Mouse (Mus musculus): Measurements from ENCODE around the gene Sqstm1. TPM values are rescaled to one million over a fixed set of nuclear protein-coding genes. Genes with fewer than 3 reads are reported as not detected.

Sqstm1 gene
- polyA plus RNA-seq, 1 experiment = 93.1 TPM

DNA sequence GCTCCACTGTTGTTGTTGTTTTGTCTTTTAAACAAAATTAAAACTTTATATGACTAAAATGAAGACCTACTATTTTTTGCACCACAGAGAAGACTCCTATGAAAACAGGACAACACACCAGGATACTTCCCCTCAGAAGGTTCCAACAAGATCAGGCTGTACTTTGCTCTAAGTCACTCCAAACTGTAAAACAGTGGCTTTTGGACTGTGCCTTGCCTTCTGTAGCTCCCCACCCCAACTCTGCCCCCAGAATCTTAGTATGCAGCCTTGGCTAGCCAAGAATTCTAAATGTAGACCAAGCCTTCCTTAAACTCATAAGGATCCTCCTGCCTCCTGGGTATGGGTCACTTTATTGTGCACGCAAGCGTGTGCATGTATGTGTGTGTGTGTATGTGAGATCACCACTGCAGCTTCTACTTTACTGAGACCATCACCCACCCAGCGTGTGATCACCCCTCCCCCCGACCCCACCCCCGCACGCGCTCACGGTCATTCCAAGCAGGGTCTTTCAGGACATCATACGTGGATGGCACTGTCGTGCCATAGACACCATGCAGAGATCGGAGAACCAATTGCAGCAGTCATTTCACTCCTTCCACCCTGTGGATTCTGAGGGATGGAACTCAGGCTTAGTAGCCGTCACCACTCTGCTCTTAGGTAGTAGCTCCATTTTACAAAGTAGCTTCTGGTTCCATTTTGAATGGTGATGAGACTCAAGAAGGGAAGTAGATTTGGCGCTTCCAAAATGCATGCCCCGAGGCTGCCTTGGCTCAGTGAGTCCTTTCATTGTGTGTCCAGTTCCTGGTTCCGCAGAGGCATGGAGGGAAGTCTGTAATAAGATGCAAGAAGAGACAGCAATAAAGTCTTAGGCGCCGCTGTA lies 13.4 kb upstream of the Sqstm1 start:
- no peak for TF ChIP-seq GATA1 (IDR thresholded peaks at IDR 0.05; ENCODE audit: low read length)

GRCm38 (mm10) chr11:50222559-50223276 lies 12.1 kb upstream of the Sqstm1 start:
- TF ChIP-seq GATA1 (IDR thresholded peaks at IDR 0.05; ENCODE audit: low read length) = no peak

DNA sequence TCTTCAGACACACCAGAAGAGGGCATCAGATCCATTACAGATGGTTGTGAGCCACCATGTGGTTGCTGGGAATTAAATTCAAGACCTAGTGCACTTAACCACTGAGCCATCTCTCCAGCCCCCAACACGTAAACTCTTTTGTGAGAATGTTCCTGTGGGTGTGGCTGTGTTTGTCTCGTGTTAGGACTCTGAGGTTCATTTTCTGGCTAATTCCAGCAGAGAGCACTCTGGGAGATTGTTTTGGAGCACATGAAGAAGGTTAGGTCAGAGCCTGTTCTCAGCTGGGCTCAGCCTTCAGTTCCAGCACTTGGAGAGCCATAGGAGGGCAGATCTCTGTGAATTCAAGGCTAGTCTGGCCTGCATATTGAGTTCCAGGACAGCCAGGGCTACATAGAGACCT lies 9.2 kb upstream of the Sqstm1 start:
- TF ChIP-seq GATA1 (IDR thresholded peaks at IDR 0.05; ENCODE audit: low read length) = no peak

DNA sequence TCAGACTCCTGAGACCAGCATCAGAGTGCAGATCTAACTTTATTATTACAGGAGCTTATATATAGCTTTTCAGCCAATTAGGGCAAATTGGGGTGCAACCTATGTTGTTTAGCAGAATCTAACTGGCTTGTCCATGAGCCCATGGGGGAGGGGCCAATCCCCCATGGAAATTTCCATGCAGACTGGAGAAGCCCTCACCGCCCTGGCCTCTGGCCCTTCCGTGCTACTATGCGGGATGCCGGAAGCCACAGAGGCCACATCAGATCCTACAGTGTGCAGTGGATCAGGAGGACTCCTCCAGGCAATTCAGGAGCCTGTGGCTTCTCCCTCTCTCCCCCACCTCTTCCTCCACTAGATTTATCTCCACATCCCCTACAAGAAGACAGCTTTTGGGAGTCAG lies 7.2 kb upstream of the Sqstm1 start:
- no peak for TF ChIP-seq GATA1 (IDR thresholded peaks at IDR 0.05; ENCODE audit: low read length)

- no peak for TF ChIP-seq GATA1 (IDR thresholded peaks at IDR 0.05; ENCODE audit: low read length)
Observed at GRCm38 (mm10) chr11:50216724-50217366, 6.2 kb upstream of the Sqstm1 start.

- no peak for TF ChIP-seq GATA1 (IDR thresholded peaks at IDR 0.05; ENCODE audit: low read length)
Observed at GRCm38 (mm10) chr11:50215633-50216032, 5.0 kb upstream of the Sqstm1 start.

DNA sequence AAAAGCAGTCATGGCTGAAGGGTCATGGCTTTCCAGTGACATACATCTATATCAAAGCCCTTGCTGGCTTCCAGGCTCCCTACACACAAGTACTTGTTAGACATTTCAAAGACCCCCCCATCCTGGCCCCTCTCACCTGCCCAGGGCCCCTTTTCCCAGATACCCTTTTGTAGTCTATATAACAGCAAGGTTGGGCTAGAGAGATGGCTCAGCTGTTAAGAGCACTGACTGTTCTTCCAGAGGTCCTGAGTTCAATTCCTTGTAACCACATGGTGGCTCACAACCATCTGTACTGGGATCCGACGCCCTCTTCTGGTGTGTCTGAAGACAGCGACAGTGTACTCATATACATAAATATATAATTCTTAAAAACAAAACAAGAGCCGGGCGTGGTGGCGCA lies 4.0 kb upstream of the Sqstm1 start:
- TF ChIP-seq GATA1 (IDR thresholded peaks at IDR 0.05; ENCODE audit: low read length) = no peak

- TF ChIP-seq GATA1 (IDR thresholded peaks at IDR 0.05; ENCODE audit: low read length) = no peak
Observed at GRCm38 (mm10) chr11:50212848-50213758, 2.5 kb upstream of the Sqstm1 start.

- TF ChIP-seq GATA1 (IDR thresholded peaks at IDR 0.05; ENCODE audit: low read length) = no peak
Observed at GRCm38 (mm10) chr11:50212060-50212739, 1.6 kb upstream of the Sqstm1 start.

DNA sequence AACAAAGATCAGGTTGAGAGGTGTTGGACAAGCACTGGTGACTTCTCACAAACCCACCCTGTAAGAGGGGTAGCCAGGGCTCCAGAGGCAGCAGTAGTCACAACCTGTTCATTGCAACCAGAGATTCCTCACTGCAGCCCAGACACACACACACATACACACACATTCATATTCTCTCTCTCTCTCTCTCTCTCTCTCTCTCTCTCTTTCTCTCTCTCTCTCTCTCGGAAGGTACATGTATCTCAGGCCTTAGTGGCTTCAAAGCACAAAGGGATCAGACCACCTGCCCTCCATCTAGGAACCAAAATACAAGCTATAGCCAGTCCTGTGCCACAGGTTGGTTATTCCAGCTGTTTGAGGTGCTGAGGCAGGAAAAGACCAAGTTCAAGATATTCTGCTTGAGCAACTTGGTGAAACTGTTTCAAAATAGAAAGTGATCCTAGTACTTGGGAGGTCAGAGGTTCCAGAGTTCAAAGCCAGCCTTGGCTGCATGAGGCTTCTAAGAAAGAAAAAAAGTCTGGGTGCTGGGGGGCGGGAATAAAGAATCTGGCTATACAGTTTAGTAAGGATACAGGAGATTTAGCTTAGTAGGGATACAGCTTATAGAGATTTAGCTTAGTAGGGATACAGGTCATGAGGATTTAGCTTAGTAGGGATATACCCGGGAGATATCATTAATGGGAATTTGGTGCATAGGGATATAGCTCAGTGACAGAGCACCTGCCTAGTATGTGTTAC lies 864 bp upstream of the Sqstm1 start:
- no peak for TF ChIP-seq GATA1 (IDR thresholded peaks at IDR 0.05; ENCODE audit: low read length)

GRCm38 (mm10) chr11:50210101-50210504 lies 524 bp downstream of the Sqstm1 start:
- no peak for TF ChIP-seq GATA1 (IDR thresholded peaks at IDR 0.05; ENCODE audit: low read length)

DNA sequence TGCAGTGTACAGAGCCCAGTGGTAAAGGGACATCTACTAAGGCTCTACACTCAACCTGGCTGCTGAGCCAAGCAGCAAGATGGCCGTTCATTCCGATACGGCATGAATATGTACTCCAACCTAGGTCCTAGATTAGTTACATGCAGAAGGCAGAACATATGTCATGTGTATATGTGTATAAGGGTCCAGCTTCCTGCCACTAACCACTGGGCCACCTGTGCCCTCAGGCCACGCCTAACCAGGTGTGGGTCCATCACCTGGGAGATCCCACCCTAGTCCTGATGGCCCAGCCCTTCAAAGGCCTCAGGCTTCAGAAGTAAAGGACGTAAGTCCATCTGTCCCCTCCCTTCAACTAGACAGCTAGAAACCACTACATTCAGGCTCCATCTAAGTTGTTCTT lies 2.6 kb downstream of the Sqstm1 start:
- no peak for TF ChIP-seq GATA1 (IDR thresholded peaks at IDR 0.05; ENCODE audit: low read length)

GRCm38 (mm10) chr11:50207344-50207743 lies 3.3 kb downstream of the Sqstm1 start:
- TF ChIP-seq GATA1 (IDR thresholded peaks at IDR 0.05; ENCODE audit: low read length) = no peak

DNA sequence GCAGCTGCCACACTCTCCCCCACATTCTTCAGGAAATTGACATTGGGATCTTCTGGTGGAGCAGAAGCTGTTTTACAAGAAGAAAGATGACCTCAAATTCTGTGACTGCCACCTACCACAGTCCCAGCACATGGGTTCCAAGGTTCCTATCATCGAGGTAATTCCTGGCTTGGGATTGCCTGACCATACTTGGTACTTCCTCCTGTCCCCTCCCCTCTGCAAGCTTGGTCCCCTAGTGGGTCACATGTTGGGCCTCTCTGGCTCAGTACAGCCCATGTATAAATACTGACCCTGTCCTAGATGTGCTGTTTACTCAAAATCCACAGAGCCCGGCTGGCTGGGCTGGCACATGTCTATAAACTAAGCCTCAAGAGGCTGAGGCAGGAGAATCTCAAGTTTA lies 4.6 kb downstream of the Sqstm1 start:
- TF ChIP-seq GATA1 (IDR thresholded peaks at IDR 0.05; ENCODE audit: low read length) = no peak
